Mouse (Mus musculus) embryonic facial prominence, embryonic 12.5 days (tissue): ENCODE results near the gene Kif16b. TPM values are rescaled to one million over a fixed set of nuclear protein-coding genes. Genes with fewer than 3 reads are reported as not detected.
"Not testable (repeated sequence)": the region's sequence is repeated elsewhere in the genome, so short reads cannot be mapped to it uniquely, and the experiment has no call there.

ENCODE experiments used
- ATAC-seq: fragments of 200-750 bp; cut with Nextera tagmentation; 2 replicates; pipeline ENCODE4 v1.8.0; 2017; ENCODE audit not compliant: insufficient number of reproducible peaks, insufficient read depth, low FRiP score, low TSS enrichment
- H3K27ac ChIP-seq: fragments of 300-500 bp; sonication (generic); 2 replicates; pipeline ENCODE4 v1.5.1; 2016; ENCODE audit warnings: mild to moderate bottlenecking
- H3K27me3 ChIP-seq: fragments of 300-500 bp; sonication (generic); 2 replicates; pipeline ENCODE4 v1.6.1; 2016; ENCODE audit warnings: mild to moderate bottlenecking, moderate library complexity
- H3K36me3 ChIP-seq: fragments of 300-500 bp; sonication (generic); 2 replicates; pipeline ENCODE4 v1.6.1; 2016; ENCODE audit warnings: mild to moderate bottlenecking
- H3K4me1 ChIP-seq: fragments of 300-500 bp; sonication (generic); 2 replicates; pipeline ENCODE4 v1.6.1; 2016
- H3K4me2 ChIP-seq: fragments of 300-500 bp; sonication (generic); replicated peaks from 2 replicates; pipeline ENCODE4 v1.6.1; 2016; ENCODE audit warnings: mild to moderate bottlenecking, moderate library complexity
- H3K4me3 ChIP-seq: fragments of 300-500 bp; sonication (generic); 2 replicates; pipeline ENCODE4 v1.5.1; 2016; ENCODE audit warnings: mild to moderate bottlenecking
- H3K9ac ChIP-seq: fragments of 300-500 bp; sonication (generic); 2 replicates; pipeline ENCODE4 v1.6.1; 2016; ENCODE audit warnings: mild to moderate bottlenecking, moderate library complexity
- H3K9me3 ChIP-seq: fragments of 300-500 bp; sonication (generic); 2 replicates; pipeline ENCODE4 v1.6.1; 2016; ENCODE audit warnings: mild to moderate bottlenecking, moderate library complexity
- WGBS: fragments of 180-500 bp; shearing (Covaris S2); methylation state at CpG from one replicate; pipeline ENCODE4 v1.1.7; 2016; 5-methylcytosine and 5-hydroxymethylcytosine counted together
- polyA plus RNA-seq: library from polyadenylated mRNA; unstranded; fragments of >200 nt; fragmentation: Nextera tagmentation; extraction: Ambion mirVana; gene quantifications from 2 replicates; pipeline ENCODE4 v1.2.1, GENCODE M21; 2016

Gene Kif16b
- polyA plus RNA-seq, 1 experiment from 2014 or later = 11.3 TPM

DNA sequence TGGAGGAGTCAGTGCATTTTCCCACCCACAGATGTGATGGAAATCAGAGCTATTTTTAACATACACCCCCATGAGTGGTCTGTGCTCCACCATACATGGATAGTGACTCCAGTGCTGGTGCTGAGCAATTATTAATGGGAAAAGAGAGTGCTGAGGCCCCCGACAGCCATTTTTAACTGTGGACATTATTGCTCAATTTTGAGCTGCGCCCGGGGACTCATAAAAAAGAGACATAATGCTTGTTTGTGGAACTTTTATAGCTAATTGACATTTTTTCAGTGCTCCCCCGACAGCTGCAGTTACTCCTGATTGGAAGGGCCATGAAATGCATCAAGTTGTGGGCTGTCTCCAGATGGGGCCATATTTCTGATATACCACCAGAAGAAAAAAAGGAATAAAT is 302.1 kb downstream of the Kif16b start:
- Histone ChIP-seq H3K4me3 (no peak overlapping the region), H3K9ac (no peak overlapping the region), H3K36me3 (no peaks in the 10 kb centered on the region), H3K9me3 (no peaks in the 10 kb centered on the region), H3K27me3 (no peaks in the 10 kb centered on the region), H3K4me1 (no peaks in the 10 kb centered on the region), H3K4me2 (no peak overlapping the region), H3K27ac (no peak overlapping the region)
- 86% methylated on average over 4 of the region's 4 CpGs for WGBS
- no peak for ATAC-seq

DNA sequence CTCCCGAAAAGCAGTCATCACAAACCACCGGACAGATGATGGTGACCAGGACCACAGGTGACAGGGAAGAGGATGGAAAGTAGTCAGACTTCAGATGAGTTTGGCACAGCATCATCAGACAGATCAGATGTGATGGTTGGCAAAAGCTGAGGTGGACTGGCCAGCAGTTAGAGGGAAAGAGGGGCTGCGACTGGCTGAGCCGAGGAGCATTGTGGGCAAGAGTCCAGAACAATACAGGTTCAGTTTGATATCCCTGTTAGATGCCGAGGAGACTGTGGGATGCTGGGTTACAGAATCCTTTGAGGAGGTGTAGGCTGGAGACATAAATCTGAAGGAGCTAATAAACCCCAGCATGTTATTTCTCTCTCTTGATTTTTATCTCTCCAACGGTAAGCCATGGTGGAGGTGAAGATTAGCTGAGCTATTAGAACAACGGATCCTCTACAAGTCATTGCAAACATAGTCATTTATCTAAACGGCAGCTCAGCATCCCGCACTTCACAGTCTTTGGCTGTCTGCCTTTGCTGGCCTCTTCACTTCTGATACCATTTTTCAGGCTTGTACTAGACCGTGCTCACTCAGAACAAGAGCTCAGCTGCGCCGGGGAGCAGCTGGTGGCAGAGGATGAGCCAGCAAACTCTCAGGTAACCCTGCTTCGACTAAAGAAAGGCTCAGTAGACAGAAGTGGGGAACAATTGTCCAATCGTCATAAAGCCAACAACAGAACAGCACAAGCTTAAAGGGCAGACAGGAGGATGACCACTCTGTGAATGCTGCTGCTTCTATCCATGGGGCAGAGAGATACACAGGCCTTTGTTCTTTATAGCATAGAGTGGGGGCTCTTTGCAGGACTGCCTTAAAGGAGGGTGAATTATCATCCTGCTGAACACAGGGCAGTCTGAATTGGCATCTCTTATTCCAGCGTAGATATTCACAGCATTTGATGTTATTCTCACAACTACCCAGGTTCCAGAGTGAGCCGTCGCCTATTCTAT is 304.9 kb downstream of the Kif16b start:
- no peaks in the 10 kb centered on the region for H3K36me3 ChIP-seq
- no peaks in the 10 kb centered on the region for H3K9me3 ChIP-seq
- no peak overlapping the region for H3K9ac ChIP-seq
- WGBS = 79% methylated on average over 17 of the region's 17 CpGs
- no peak overlapping the region for H3K4me2 ChIP-seq
- H3K4me3 ChIP-seq = no peak overlapping the region
- no peak for ATAC-seq
- H3K27ac ChIP-seq = no peak overlapping the region
- H3K4me1 ChIP-seq = no peaks in the 10 kb centered on the region
- H3K27me3 ChIP-seq = no peaks in the 10 kb centered on the region; the same call in 1 of the 2 replicates

DNA sequence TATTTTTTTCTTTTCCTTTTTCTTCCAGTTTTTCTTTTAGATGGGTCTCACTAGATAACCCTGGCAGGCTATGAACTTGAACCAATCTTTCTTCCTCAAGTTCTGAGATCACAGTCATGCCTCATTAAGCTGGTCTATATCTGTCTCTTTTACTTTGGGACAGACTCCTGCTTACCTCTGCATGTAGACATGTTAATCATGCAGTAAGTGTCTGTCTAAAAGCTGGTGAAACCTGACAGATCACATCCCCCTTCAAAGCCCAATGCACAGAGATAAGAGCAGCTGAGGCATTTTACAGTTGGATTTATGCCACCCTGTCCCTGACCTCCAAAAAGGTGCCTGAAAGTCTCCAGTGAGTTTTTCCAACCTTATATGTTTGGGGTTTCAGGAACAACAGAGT is 310.4 kb downstream of the Kif16b start:
- H3K4me2 ChIP-seq = no peak overlapping the region
- H3K27me3 ChIP-seq = no peaks in the 10 kb centered on the region; the same call in 1 of the 2 replicates
- ATAC-seq = no peak
- H3K4me1 ChIP-seq = peaks cover 11% of the 10 kb centered on the region; the same call in 1 of the 2 replicates
- no peaks in the 10 kb centered on the region for H3K36me3 ChIP-seq
- no peak overlapping the region for H3K27ac ChIP-seq
- no peak overlapping the region for H3K9ac ChIP-seq
- H3K4me3 ChIP-seq = no peak overlapping the region
- H3K9me3 ChIP-seq = no peaks in the 10 kb centered on the region

DNA sequence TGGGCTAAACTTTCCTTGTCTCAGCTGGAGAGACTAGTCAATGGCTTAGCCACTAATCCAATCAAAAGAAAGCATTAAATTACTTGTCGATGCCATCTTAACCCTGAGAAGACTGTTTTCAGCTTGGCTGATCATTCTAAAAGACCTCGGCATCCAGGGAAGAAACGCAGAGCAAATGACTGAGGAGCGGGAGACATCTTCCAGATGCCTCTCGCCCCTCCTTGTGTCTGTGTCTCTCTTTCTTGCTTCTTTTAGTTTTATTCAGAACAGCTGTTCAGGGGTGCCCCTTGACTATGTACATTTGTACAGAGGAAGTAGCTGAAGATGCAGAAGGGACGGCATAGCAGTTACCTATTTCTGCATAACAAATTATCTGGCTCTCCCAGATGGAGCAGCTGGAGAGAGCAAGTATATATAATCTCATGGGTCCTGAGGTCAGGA is 311.0 kb downstream of the Kif16b start:
- Histone ChIP-seq H3K36me3 (no peaks in the 10 kb centered on the region), H3K4me2 (peak overlapping the region; percentile 22), H3K27ac (peak overlapping the region; percentile 0; the same call in 1 of the 2 replicates), H3K4me1 (peaks cover 11% of the 10 kb centered on the region; the same call in 1 of the 2 replicates), H3K27me3 (no peaks in the 10 kb centered on the region; the same call in 1 of the 2 replicates), H3K9me3 (no peaks in the 10 kb centered on the region), H3K9ac (no peak overlapping the region), H3K4me3 (no peak overlapping the region)
- 13% methylated on average over 6 of the region's 6 CpGs for WGBS
- 0 out of 2 replicates have a peak, but pooled peaks have one; percentile 66 for ATAC-seq

DNA sequence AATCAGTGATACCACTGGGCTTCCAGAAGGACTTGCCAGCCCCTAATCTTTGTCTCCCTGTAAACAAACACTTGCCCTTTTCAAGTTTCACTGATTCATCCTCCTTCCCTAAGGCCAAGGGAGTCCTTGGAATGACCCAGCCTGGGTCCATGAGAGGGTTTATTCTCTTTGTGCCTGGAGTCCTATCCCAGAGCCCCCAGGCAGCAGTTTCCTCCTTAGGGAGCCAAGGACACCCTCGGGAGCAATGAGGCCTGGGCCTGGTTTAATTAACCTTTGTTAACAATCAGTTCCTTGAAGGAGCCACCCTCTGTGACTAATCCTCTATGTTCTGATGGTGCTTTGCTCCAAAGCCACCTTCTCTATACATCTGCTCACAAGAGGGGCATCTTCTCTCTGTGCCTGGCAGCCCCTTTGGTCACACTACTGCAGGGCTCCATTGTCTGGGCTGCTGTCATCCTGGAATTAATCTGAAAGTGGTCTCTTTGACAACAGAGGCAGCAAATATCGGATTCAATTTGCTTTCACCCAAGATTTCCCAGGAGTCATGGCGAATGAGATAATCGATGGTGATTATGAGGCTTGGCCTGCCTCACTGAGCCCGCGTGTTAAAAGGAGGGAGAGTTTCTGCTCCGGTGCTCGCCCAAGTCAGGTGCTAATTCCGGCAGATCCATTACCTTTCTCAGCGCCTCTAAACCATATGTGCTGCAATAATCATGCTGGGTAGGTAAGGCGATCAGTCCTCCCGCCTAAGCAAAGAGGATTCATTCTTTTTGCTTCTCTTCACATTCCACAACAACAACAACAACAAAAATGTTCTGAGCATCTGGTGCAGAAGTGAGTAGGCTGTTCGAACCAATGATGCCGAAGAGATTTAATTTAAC is 311.7 kb downstream of the Kif16b start:
- Histone ChIP-seq H3K27ac (peak overlapping the region; percentile 0; the same call in 1 of the 2 replicates), H3K4me2 (peak overlapping the region; percentile 22), H3K9me3 (no peaks in the 10 kb centered on the region), H3K4me1 (peaks cover 11% of the 10 kb centered on the region; the same call in 1 of the 2 replicates), H3K27me3 (no peaks in the 10 kb centered on the region; the same call in 1 of the 2 replicates), H3K36me3 (no peaks in the 10 kb centered on the region), H3K9ac (no peak overlapping the region), H3K4me3 (no peak overlapping the region)
- WGBS = 16% methylated on average over 14 of the region's 14 CpGs
- ATAC-seq = 0 out of 2 replicates have a peak, but pooled peaks have one; percentile 41

DNA sequence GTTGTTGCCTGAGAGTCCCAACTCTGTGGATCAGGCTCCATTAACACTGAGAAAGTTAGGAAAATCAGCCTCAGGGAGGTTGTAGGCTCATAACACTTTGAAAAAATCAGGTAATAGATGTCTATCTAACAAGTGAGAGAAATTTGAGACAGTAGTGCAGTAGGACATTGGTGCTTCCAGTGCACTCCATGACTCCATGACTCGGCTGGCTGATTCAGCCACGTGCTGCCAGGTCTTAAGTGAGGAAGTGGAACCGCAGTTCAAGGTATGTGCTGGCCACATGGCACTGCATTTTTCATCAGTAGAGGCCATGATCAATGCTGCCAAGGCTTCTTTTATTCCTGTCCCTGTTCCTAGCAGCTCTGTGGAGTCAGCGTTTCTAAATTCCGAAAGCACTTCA is 315.5 kb downstream of the Kif16b start:
- Histone ChIP-seq H3K27me3 (no peaks in the 10 kb centered on the region), H3K9ac (no peak overlapping the region), H3K27ac (no peak overlapping the region), H3K4me3 (no peak overlapping the region), H3K4me1 (peaks cover 11% of the 10 kb centered on the region; the same call in 1 of the 2 replicates), H3K36me3 (no peaks in the 10 kb centered on the region), H3K4me2 (no peak overlapping the region), H3K9me3 (no peaks in the 10 kb centered on the region)
- 91% methylated on average over 5 of the region's 5 CpGs for WGBS
- ATAC-seq = no peak

DNA sequence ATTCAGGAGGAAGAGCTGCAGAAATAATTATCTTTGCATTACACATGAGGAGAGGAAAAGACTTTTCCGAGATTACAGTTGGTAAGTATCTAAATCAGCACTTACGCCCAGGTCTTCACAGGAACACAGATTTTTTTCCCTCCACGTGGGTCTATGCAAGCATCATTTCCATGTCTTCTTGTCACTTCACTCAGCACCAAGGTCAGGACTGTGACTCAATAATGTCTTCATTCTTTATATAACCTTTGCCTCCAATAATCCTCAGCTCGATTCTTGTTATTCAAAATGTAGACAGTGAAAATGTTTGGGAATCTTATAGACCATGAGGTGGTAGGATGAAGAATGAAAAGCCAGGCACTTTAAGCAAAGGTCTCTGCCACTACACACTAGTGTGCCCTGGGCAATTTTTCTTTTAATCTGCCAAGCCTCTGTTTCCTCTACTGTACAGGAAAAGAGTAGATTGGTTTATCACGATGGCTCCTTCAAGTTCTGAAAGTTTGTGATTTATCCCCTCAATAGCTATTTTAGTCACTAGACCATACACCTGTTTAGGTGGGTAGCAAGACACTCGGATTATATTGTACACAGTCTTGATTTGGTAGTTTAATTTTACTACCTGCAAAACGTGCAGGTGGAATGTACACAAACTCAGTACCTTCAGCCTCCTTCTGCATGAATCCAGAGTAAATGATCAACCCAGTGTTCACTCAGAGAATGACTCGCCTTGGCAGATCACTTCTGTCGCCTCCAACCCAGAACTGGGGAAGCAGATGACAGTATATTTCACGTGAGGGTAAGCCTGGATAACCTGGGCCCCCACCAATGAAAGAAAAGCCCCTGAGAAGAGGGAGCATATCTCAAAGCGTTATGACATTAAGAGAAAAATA is 316.2 kb downstream of the Kif16b start:
- Histone ChIP-seq H3K9ac (no peak overlapping the region), H3K27ac (no peak overlapping the region), H3K9me3 (no peaks in the 10 kb centered on the region), H3K4me3 (no peak overlapping the region), H3K4me2 (no peak overlapping the region), H3K36me3 (no peaks in the 10 kb centered on the region), H3K4me1 (peaks cover 8% of the 10 kb centered on the region; the same call in 1 of the 2 replicates), H3K27me3 (no peaks in the 10 kb centered on the region)
- ATAC-seq = no peak
- 85% methylated on average over 11 of the region's 11 CpGs for WGBS

DNA sequence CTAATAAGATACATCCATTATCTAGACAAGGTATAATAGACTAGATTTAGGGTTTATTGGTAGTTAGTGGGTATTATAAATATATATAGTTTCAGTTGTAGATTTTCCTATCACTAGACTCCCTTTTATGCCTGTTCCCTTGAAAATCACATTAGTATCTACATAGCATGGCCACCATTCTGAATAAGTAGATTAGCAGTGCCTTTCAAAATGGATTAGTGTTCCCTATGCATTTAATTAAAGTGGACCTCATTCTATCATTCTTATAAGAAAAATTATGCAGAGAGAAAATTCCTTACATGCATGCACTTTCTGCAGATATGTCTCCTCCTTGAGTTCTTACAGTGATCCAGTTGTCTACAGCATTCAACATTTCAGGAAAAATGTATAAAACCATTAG is 320.9 kb downstream of the Kif16b start:
- Histone ChIP-seq H3K4me3 (no peak overlapping the region), H3K9me3 (no peaks in the 10 kb centered on the region), H3K4me2 (no peak overlapping the region), H3K36me3 (no peaks in the 10 kb centered on the region), H3K27ac (no peak overlapping the region), H3K4me1 (no peaks in the 10 kb centered on the region), H3K9ac (no peak overlapping the region), H3K27me3 (no peaks in the 10 kb centered on the region)
- no peak for ATAC-seq

DNA sequence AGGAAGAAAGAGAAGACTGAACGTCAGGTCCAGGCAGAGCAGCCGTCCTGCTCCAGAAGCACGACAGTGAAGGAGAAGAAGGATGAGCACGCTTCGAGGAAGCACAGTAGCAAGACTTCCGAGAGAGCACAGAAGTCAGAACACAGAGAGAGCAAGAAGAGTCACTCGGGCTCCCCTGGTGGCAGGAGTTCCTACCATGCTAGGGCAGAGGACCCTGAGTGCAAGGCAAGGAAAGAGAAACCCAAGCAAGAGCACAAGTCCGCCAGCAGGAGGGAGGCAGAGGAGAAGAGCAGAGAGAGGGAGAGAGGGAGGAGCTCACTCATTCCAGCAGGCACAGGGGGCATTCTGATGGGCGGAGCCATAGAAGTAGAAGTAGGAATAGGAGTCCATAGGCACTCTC is 323.9 kb downstream of the Kif16b start:
- 79% methylated on average over 9 of the region's 9 CpGs for WGBS
- H3K27me3 ChIP-seq, H3K9me3 ChIP-seq, H3K9ac ChIP-seq, H3K27ac ChIP-seq, H3K4me2 ChIP-seq, H3K4me1 ChIP-seq, H3K36me3 ChIP-seq, H3K4me3 ChIP-seq, ATAC-seq: not testable (repeated sequence)

DNA sequence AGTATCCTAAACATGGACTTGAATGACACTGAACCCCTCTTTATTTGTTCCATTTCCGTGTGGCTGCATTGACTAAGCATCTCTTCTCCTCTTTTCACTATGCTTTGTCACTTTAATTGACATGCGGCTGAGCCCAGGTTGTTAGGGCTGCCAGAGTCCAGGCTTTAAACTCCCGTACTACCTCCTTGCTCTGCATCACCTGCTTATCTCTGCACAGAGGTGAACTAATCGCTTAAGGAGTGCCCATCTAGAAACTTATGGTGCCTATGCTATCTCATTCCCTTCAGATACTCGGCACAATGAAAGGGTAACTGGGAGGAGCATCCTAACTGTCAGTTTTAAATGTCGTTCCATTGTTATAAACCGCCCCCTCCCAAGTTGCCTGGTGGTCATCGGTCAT is 331.6 kb downstream of the Kif16b start:
- WGBS = 76% methylated on average over 8 of the region's 8 CpGs
- H3K27ac ChIP-seq = no peak overlapping the region
- no peaks in the 10 kb centered on the region for H3K4me1 ChIP-seq
- H3K9me3 ChIP-seq = no peaks in the 10 kb centered on the region
- no peaks in the 10 kb centered on the region for H3K27me3 ChIP-seq
- no peak overlapping the region for H3K4me3 ChIP-seq
- ATAC-seq = no peak
- no peak overlapping the region for H3K4me2 ChIP-seq
- H3K9ac ChIP-seq = no peak overlapping the region
- no peaks in the 10 kb centered on the region for H3K36me3 ChIP-seq
